Mouse (Mus musculus) erythroblast, embryonic 14.5 days (primary cell): Measurements from ENCODE around the gene Gm28048. TPM values are rescaled to one million over a fixed set of nuclear protein-coding genes. Genes with fewer than 3 reads are reported as not detected.
A peak's percentile ranks its signal among the peaks of the same experiment; 100 is the strongest.

Experiments used
- H3K27me3 ChIP-seq: 2 replicates; pipeline ENCODE4 v1.6.1; 2012; ENCODE audit warnings: inconsistent platforms; ENCODE audit not compliant: control insufficient read depth
- H3K36me3 ChIP-seq: 2 replicates; pipeline ENCODE4 v1.6.1; 2012; ENCODE audit warnings: mild to moderate bottlenecking, inconsistent platforms; ENCODE audit not compliant: control insufficient read depth
- H3K4me1 ChIP-seq: 2 replicates; pipeline ENCODE4 v1.6.1; 2012; ENCODE audit warnings: inconsistent platforms; ENCODE audit not compliant: control insufficient read depth
- H3K4me3 ChIP-seq: replicated peaks from 2 replicates; pipeline ENCODE3; 2012; ENCODE audit warnings: moderate library complexity, mild to moderate bottlenecking, inconsistent platforms
- H3K9me3 ChIP-seq: 2 replicates; pipeline ENCODE4 v1.6.1; 2012; ENCODE audit warnings: low read length, inconsistent platforms, mixed read lengths; ENCODE audit not compliant: control insufficient read depth
- GATA1 ChIP-seq: IDR thresholded peaks from 2 replicates; pipeline ENCODE4 v1.6.1; 2012; ENCODE audit warnings: low read length, inconsistent platforms, mixed read lengths
- TAL1 ChIP-seq: IDR thresholded peaks from 3 replicates; pipeline ENCODE4 v1.6.1; 2012; ENCODE audit warnings: low read length, inconsistent platforms, mixed read lengths
- polyA plus RNA-seq: library from polyadenylated mRNA; stranded (reverse); fragments of >175 nt; gene quantifications from 2 replicates; pipeline ENCODE4 v1.2.3, GENCODE M21; 2012

Gm28048 gene
- polyA plus RNA-seq, 1 experiment = not detected

GRCm38 (mm10) chr11:22978711-22979110, 3.2 kb downstream of the Gm28048 start:
- H3K9me3 ChIP-seq = no peaks in the 10 kb centered on the region; the same call in 1 of the 2 replicates
- H3K4me1 ChIP-seq = peaks cover 65% of the 10 kb centered on the region
- H3K36me3 ChIP-seq = peaks cover 65% of the 10 kb centered on the region
- no peak overlapping the region for H3K4me3 ChIP-seq
- H3K27me3 ChIP-seq = no peaks in the 10 kb centered on the region
- TF ChIP-seq TAL1 (no peak), GATA1 (no peak)

- TF ChIP-seq GATA1 (no peak), TAL1 (no peak)
- H3K9me3 ChIP-seq = no peaks in the 10 kb centered on the region; the same call in 1 of the 2 replicates
- H3K36me3 ChIP-seq = peaks cover 68% of the 10 kb centered on the region
- no peaks in the 10 kb centered on the region for H3K27me3 ChIP-seq
- H3K4me1 ChIP-seq = peaks cover 65% of the 10 kb centered on the region
- peak overlapping the region; percentile 19 for H3K4me3 ChIP-seq
These were observed 3.7 kb downstream of the Gm28048 start for GRCm38 (mm10) chr11:22978215-22978614.

DNA sequence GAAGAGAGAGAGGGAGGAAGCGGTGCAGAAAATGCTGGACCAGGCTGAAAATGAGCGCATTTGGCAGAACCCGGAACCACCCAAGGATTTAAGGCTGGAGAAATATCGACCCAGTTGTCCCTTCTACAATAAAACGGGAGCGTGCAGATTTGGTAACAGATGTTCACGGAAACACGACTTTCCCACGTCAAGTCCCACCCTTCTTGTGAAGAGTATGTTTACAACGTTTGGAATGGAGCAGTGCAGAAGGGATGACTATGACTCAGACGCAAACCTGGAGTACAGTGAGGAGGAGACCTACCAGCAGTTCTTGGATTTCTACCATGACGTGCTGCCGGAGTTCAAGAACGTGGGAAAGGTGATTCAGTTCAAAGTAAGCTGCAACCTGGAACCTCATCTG, 8.3 kb downstream of the Gm28048 start:
- Histone ChIP-seq H3K9me3 (peaks cover 13% of the 10 kb centered on the region), H3K4me1 (peaks cover 53% of the 10 kb centered on the region), H3K36me3 (peaks cover 58% of the 10 kb centered on the region), H3K27me3 (no peaks in the 10 kb centered on the region), H3K4me3 (peak overlapping the region; percentile 79)
- TF ChIP-seq TAL1 = no peak
- no peak for TF ChIP-seq GATA1

DNA sequence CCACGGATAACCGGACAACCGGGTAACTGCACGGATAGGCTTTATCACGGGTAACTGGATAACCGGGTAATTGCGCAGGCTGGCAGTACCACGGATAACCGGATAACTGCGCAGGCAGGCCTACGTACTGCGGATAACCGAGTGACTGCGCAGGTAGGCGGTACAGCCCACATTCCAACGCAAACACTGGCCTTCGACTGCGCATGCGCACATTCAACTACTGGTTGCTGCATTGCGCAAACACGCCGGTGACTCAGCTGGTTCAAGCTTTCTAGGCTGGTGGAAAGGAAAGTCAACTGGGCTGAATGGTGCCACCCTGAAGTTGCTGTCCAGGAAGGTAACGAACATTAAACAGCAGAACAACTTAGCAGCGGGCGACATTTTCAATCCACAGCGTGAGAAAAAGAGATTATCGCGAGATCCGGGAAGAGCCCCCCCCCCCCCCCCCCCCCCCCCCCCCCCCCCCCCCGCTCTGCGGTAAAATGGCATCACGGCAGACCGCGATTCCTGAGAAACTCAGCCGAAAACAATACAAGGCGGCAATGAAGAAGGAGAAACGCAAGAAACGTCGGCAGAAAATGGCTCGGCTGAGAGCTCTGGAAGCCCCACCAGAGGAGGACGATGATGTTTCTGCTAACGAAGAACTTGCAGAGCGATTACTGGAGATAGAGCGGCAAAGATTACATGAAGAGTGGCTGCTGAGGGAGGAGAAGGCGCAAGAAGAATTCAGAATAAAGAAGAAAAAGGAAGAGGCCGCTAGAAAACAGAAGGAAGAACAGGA, 9.0 kb downstream of the Gm28048 start:
- H3K36me3 ChIP-seq = peaks cover 51% of the 10 kb centered on the region
- TF ChIP-seq GATA1 (peak; percentile 10; the same call in 1 of the 2 replicates), TAL1 (no peak)
- no peaks in the 10 kb centered on the region for H3K27me3 ChIP-seq
- peaks cover 13% of the 10 kb centered on the region for H3K9me3 ChIP-seq
- peaks cover 48% of the 10 kb centered on the region for H3K4me1 ChIP-seq
- peak overlapping the region; percentile 79 for H3K4me3 ChIP-seq

DNA sequence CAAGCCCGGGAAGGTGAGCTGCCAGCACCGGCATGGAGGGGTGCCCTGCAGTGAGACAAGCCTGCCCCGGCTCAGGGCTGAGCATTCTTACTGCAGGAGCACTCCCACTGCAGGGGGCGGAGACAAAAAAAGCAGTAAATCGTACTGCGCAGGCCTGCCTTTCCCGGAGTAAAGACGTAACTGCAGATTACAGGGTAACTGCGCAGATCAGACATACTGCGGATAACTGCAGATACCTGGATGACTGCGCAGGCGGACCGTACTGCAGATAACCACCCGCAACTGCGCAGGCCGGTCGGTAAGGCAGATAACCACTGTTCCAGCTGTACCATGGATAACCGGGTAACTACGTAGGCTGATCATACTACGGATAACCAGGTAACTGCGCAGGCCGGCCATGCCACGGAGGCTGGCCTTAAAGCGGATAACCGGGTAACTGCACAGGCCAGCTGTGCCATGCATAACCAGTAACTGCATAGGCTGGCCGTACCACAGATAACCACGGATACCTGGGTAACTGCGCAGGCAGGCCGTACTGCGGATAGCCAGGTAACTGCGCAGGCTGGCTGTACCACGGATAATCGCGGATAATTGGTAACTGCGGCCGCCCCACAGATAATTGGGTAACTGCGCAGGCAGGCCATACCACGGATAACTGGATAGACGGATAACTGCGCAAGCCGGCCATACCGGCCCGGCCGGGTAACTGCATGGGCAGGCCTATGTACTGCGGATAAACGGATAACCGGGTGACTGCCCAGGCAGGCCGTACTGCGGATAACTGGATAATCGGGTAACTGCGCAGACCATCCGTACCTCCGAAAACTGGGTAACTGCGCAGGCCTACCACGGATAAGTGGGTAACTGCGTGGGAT, 9.8 kb downstream of the Gm28048 start, which contains the start of gene Zrsr1:
Gene Zrsr1, plus strand, starts transcription at position 171 of the 875 bp plus-strand sequence.
- Histone ChIP-seq H3K9me3 (peaks cover 16% of the 10 kb centered on the region), H3K4me1 (peaks cover 42% of the 10 kb centered on the region), H3K36me3 (peaks cover 43% of the 10 kb centered on the region), H3K27me3 (no peaks in the 10 kb centered on the region), H3K4me3 (peak within 1 kb of the TSS; percentile 79)
- TF ChIP-seq GATA1 (peak; percentile 87), TAL1 (peak; percentile 80)

GRCm38 (mm10) chr11:22970546-22970945, 11.3 kb downstream of the Gm28048 start:
- no peak overlapping the region for H3K4me3 ChIP-seq
- peaks cover 30% of the 10 kb centered on the region for H3K4me1 ChIP-seq
- peaks cover 33% of the 10 kb centered on the region for H3K36me3 ChIP-seq
- no peak for TF ChIP-seq GATA1
- TF ChIP-seq TAL1 = no peak
- H3K27me3 ChIP-seq = no peaks in the 10 kb centered on the region
- peaks cover 21% of the 10 kb centered on the region for H3K9me3 ChIP-seq

GRCm38 (mm10) chr11:22969486-22969885, 12.4 kb downstream of the Gm28048 start:
- H3K4me1 ChIP-seq = peaks cover 28% of the 10 kb centered on the region
- no peak overlapping the region for H3K4me3 ChIP-seq
- no peaks in the 10 kb centered on the region for H3K27me3 ChIP-seq
- H3K36me3 ChIP-seq = peaks cover 30% of the 10 kb centered on the region
- peaks cover 21% of the 10 kb centered on the region for H3K9me3 ChIP-seq
- no peak for TF ChIP-seq TAL1
- no peak for TF ChIP-seq GATA1

DNA sequence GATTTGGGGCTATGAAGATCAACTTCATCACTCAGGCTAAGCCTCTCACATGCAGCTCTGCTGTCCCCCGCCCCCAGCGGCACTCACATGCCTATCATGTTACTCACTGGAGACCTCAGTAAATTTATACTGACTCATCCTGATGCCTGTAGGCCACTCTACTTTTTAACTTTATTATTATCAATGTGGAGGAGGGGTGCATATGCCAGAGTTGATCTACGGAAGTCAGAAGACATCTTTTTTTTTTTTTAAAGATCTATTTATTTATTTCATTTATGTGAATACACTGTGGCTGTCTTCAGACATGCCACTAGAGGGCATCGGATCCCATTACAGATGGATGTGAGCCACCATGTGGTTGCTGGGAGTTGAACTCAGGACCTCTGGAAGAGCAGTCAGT, 16.4 kb downstream of the Gm28048 start:
- Histone ChIP-seq H3K9me3 (peaks cover 8% of the 10 kb centered on the region), H3K27me3 (no peaks in the 10 kb centered on the region), H3K36me3 (peaks cover 5% of the 10 kb centered on the region), H3K4me3 (no peak overlapping the region), H3K4me1 (peaks cover 9% of the 10 kb centered on the region)
- TF ChIP-seq TAL1 = no peak
- TF ChIP-seq GATA1 = no peak

- Histone ChIP-seq H3K4me3 (no peak overlapping the region), H3K36me3 (peaks cover 5% of the 10 kb centered on the region), H3K4me1 (peaks cover 2% of the 10 kb centered on the region; the same call in 1 of the 2 replicates), H3K9me3 (peaks cover 8% of the 10 kb centered on the region), H3K27me3 (no peaks in the 10 kb centered on the region)
- TF ChIP-seq GATA1 (no peak), TAL1 (no peak)
These were observed 17.5 kb downstream of the Gm28048 start for GRCm38 (mm10) chr11:22964401-22964800.
